Mouse (Mus musculus) T-cell, adult 2 months (primary cell): ENCODE results near the gene Cd164l2.

Source experiments
- DNase-seq: peaks from one replicate; pipeline ENCODE4 v3.0.0; 2022; ENCODE audit warnings: low spot score

The Cd164l2 gene

DNA sequence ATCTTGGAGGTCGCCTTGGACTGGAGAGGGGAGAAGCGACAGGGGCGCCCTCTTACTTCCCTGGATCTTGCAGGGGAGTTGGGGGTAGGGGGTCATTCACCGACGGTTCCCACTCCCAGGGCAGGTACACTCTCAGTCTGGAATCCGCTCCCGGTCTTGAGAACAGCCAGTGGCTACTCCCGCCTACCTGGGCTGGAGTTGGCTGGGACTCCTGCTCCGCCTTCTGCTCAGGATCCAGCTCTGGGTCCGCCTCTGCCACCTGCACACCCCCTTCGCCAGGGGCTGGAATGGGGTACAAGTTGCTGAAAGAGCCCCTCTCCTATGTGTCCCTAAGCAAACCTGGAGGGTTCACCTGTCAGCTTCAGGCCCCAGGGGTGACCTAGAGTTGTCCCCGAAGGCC, 45.3 kb downstream of the Cd164l2 start:
- DNase-seq = no peak

DNA sequence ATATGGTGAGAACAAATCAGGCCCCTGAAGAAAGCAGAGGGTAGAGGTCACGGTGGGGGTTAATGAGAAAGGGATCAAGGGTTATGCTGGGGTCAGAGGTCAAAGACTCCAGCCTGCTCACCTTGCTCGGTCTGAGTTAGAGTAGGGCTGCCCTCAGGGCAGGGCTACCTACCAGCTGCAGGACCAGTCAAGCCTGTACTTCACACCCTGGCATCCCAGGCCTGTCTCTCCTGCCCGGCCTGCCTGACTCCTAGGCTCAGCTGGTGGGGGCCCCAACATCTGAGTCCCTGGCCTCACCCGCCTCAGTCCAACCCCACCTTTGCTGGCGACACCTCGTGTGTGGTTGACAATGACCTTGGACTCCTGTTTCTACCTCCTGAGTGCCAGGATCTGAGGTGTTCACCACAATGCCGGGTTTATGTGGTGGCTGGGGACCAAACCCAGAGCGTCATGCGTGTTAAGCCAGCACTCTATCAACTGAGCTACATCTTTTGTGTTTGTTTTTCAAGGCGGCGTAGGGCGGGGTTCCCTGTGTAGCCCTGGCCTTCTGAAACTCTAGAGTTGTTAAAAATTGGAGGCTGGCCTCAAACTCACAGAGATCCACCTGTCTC, 46.0 kb downstream of the Cd164l2 start:
- DNase-seq = no peak

DNA sequence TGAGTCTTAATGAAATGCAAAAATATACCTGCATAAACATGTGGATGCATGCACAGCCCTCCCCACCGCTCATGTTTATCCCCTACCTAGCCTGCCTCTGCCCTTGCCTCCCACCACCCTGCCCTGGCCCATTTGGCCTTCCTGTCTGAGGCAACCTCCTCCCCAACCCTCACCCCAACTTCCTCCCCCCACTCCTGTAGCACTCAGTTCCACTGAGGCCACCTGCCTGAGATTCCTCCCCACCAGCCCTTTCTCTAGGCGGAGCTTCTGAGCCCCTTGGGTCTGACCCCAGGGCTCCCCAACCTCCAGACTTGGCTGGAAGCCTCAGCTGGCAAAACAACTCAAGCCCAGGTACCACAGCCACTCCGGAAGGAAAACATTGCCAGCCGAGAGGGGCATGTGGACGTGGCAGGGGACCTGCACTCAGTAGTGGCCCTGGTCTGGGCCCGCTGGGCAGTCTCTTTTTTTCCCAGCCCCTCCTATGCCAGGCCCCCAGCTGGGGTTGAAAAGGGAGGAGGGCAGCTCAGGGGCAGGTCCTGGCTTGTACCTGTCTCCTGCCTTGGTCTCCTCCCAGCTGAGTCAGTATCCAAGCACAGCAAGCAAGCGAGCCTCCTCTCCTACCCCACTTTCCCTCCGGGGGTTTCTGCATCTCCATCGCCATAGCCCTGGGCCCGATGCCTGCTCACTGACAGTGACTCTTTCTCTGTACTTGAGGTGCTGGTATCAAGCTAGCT, 49.9 kb downstream of the Cd164l2 start:
- peak; percentile 44 for DNase-seq

DNA sequence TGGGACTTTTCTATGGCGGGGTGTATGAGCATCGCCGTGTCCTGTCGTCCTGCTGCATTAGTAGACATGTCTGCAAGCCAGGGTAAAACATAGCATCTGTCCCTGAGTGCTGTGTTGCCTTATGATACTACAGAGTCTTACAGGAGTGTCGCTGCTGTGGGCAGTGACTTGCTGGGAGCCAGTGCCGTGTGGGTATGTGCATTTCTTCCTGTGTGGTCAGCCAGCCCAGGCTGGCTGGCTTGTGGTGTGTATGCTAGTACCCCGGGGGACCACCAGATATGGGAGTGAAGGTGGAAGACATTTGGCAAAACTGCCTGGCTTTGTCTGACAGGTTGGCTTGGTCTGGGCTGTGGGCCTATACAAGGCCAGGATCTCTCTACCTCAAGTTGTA, 50.4 kb downstream of the Cd164l2 start:
- no peak for DNase-seq

DNA sequence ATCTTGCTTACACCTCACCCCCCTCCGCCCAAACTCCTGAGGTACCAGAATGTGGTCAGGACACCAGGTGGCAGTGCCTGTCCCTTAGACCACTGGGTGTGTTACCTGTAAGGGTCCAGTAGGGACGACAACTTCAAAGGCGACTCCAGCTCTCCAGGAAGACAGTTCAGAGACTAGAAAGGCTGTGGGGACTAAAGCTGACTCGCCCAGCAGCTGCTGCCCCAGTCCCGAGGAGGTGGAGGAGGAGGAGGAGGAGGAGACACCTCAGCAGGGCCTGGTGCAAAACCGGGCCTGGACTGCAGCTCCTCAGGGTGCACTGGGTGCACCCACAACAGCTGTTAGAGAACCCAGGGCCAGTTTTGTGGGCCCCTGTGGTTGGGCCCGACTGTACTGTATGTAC, 51.0 kb downstream of the Cd164l2 start, which contains the start of gene Sytl1:
Sytl1 (minus strand) TSS at position 232 of the 400 bp plus-strand sequence.
- peak; percentile 45 for DNase-seq

DNA sequence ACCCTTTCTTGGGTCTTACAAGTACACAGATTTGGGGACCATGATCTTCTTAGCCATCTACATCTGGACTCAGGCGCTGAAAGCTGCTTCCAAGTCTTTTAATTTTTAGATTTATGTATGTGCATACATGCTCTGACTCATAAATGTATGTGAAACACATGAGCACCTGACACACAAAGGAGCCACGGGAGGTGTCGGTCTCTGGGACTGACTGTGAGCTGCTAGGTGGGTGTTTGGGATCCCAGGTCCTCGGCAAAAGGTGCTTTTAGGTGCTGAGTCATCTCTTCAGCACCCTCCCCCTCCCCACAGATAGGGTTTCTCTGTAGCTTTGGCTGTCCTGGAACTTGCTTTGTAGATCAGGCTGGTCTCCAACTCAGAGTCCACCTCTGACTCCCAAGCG, 51.8 kb downstream of the Cd164l2 start:
- no peak for DNase-seq

DNA sequence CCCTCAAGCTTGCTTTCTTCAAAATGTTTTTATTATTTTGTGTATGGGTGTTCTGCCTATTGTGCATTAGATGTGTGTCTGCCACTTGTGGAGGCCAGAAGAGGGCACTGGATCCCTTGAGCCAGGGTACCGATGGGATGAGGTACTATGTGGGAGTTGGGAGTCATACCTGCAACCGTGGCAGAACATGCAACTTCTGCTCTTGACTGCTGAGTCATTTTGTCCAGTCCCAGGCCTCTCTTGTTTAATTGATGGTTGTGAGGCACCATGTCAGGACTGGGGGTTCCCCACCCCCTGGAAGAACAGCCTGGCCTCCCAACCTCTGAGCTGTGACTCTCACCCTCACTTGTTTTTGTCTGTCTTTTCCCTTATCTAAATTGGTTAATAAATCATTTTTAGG, 52.6 kb downstream of the Cd164l2 start:
- no peak for DNase-seq

DNA sequence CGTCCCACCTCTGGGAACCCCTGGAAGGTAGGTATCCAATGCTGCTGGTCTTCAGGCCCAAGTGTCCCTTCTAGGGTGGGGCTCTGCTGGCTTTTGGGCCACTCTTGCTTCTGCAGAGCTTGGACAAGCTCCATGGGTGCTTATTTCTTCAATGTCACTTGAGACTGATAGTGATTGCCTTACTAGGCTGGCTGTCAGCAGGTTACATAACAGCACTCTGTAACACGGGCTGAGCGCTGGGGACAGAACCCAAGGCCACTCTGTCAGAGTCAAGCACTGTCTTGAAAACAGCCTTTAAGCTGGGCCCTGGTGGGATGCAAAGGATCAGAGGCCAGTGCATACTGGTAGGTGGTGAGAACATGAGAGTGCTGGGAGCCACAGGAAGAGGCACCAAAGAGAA, 53.4 kb downstream of the Cd164l2 start:
- DNase-seq = no peak

DNA sequence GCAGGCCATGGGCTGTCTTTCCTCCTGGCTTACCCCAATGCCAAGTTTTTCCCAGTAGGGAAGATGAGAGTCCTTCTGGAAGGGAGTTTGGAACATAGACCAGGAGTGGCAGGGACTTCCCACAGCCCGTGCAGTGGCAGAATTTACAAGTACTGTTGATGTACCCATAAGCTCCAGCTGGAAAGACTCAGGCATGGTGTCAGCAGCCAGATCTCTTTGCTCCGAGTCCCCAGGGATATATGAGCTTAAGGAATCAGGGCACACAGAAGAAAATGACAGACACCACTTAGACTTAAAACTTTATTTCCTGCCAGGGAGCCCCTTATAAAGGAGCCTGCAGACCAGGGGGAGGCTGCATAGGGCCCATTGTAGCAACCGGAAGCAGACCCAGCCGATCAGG, 53.8 kb downstream of the Cd164l2 start:
- no peak for DNase-seq

DNA sequence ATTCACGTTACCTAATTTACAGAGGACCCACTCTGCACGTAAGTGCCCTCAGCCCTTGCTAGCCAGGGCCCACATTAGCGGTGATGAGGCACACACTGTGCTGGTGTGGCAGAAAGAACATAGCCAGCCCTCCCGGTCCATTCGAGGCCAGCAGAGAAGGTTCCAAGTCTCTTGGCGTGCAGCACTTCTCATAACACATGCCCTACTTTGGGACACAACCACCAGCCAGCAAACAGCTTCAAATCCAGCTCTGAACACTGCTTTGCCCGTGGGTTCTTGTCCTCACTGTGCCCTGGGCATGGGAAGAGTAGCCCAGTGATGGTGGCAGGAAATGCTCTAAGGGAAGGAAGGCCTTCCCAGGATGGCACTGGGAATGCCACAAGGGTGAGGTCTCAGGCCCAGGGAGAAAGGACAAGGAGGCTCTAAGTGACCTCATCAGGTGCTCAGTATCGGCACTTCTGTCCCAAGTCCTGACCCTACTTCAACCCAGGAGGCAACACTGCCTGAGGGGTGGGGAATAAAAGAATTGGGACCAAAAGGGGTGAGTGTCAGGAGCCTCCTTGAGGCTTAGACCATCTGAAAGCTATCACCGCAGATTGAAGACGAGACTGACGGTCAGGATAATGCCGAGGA, 54.4 kb downstream of the Cd164l2 start:
- no peak for DNase-seq

DNA sequence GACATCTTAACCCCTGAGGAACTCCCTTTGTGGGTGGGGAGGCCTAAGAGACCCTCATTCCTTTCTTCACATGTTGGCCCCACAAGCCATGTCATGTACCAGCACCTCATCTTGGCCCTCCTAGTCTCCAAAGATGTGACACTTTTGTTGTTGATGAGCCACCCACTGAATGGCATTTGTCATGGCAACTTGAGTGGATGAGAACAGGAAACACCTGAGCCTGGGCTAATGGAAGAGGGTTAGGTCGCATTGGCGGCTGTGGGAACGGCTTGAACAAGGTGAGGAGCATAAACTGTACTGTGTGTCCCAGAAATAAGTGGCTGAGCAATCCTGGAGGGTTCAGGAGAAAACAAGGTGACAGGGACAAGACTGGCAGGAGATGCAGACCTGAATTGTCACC, 57.0 kb downstream of the Cd164l2 start:
- DNase-seq = no peak

DNA sequence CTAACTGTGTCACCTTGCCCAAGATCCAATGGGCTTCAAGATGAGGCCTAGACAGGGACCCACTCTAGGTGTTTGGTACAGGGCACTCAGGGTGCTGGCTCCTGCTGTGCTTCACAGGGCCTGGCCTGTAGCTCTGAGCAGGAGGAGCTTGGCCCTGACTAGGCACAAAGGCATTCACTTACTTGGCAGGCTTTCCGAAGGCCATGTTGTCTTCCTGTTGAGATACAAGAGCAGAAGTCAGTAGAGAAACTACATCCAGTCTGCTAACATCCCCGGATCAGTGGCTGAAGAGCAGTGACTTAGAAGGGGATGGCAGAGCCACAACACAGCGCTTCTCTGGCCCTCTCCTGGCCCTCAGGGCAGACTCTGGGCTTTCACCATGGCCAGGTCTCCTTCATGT, 57.7 kb downstream of the Cd164l2 start:
- no peak for DNase-seq

DNA sequence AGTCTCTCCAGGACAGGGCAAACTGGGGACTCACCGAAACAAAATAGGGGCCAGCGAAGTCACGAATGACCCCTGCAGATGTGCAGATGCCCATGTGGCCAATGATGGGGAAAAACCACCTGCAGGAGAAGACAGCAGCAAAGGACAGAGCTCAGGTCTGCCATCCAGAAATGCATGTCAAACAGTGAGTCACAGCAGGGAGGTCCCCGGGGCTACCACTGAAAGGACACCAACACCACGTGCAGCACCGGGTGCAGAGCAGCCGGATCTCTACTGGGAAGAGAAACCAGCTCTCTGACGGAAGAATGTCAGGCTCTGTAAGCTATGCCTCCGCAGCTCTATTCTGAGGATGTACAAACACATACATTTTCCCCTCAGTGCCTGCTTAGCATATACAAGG, 59.0 kb downstream of the Cd164l2 start:
- DNase-seq = no peak
